Mouse (Mus musculus) spleen, embryonic (tissue): ENCODE measurements at regions not wholly inside any gene's neighbourhood (a gene's known extent, or its start where the extent isn't known, plus 50 kb on each side); places are given as distances from the start of the nearest gene placed in this dataset.

Source experiments
- CTCF ChIA-PET: fragments of 350-600 bp; sonication (Branson Sonifier 250); formaldehyde crosslinking; loops from one replicate; lab custom pipeline; 2022; lab: Charles Lee

DNA sequence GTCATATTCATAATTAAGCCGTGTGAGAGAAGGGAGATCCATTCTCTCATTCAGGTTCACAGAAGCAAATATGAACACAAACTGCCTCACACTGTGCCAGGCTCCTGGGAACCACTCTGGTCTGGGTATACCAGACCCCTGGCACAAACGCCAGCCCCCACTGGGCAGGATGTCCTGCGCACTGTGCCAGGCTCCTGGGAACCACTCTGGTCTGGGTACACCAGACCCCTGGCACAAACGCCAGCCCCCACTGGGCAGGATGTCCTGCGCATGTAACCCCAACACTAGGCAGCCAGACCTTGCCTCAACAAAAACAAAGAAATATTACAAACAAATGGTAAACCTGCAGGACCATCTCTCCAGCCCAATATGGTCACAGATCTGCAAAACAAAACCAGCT is 101.2 kb upstream of the Spred2 start:
- CTCF ChIA-PET: interaction anchor here (0.7 kb wide), 1 partner anchor 253 kb away, joined by 5 read pairs; no protein-coding TSS in a partner anchor

DNA sequence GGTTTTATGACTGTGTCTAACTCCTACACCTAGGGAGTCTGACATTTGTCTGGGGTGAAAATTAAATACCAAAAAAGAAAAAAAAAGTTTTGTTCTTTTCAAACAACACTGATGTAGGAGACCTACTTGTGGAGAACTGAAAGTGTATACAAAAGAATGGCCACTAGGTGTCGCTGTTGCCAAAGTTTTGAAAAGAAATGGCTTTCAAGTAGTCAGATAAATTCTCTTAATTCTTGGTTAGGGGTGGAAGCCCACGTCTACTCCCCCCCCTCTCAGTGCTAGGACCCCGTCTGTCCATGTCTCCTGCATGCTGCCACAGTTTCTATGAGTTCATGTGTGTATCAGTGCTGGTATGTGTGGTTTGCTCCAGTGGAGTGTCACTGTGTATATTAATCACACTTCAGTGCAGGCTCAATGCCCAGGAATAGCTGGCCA is 100.7 kb upstream of the Spred2 start:
- CTCF ChIA-PET: interaction anchor here (0.5 to 0.7 kb wide), 2 partner anchors 212 to 253 kb away, joined by 3 to 5 read pairs; no protein-coding TSS in a partner anchor

DNA sequence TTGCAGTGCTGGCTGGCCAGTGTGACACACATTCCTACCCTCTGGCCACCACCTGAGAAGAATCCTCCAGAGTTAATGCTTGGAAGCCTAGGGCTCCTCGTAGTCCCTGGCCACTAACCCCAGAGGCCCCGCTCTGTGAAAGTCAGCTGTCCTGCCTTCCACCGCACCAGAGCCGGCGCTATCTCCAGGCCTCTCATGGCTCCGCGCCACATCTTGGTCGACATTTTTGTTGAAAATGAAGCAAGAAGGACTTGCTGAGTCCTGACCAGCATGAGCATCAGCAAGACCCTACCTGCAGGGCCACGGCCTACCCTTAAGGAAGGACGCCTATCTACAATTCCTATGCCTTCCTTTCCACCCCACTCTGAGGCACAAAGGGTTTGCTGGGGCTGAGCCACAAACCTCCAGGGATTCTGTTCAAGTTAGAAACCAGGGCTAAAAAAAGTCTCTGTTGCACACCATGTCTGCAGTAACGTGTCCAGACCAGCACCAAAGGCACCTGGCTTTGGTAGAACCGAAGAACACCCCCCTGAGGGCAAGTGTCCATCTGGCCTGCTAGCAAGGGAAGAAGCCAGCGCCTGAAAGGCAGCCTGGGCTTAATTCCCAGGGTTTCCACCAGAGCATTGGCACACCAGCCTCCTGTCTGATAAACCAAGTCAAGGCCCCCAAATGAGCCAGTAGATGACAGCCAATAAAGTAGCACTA is 97.5 kb upstream of the Spred2 start:
- CTCF ChIA-PET: interaction anchor here (0.7 kb wide), 1 partner anchor 408 kb away, joined by 11 read pairs; no protein-coding TSS in a partner anchor

DNA sequence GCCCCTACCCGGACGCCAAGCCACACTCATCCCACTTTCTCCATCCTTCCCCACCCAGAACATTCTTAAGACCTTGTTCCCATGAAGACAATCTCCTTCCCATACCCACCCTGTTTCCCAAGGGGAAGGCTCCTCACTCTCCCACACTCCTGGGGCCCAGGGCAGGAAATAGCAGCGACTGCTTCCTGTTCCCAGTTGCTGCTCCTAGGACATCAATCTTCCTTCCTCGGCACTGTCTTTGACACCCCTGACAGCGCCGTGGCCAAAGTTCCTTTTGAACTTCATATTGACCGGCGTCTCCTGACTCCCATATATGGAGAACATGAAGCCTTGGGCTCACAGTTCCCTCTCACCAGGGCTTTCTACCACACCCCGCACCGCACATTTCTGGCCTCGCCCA is 96.2 kb upstream of the Spred2 start:
- CTCF ChIA-PET: interaction anchor here (0.5 kb wide), 1 partner anchor 88 kb away, joined by 3 read pairs; no protein-coding TSS in a partner anchor

DNA sequence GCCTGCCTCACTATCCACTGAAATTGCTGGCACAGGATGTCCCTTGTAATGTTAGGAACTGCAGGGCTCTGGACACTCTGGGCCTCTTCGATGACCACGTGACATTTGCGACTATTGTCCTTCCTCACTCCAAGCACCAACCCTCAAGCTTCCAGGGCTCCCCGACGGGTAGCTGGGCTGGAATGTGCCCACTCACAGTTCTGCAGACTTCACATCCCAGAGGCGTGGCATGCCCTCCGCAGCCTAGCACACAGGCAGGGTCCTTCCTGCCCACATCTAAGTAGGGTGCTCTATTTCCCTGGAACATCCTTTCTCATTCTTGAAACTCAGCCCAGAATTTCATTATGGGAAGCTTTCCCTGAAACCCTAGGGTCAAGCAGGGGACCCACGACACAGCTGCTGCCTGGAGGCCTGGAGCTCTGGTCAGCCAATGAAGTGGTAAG is 95.2 kb upstream of the Spred2 start:
- CTCF ChIA-PET: no interaction called here

DNA sequence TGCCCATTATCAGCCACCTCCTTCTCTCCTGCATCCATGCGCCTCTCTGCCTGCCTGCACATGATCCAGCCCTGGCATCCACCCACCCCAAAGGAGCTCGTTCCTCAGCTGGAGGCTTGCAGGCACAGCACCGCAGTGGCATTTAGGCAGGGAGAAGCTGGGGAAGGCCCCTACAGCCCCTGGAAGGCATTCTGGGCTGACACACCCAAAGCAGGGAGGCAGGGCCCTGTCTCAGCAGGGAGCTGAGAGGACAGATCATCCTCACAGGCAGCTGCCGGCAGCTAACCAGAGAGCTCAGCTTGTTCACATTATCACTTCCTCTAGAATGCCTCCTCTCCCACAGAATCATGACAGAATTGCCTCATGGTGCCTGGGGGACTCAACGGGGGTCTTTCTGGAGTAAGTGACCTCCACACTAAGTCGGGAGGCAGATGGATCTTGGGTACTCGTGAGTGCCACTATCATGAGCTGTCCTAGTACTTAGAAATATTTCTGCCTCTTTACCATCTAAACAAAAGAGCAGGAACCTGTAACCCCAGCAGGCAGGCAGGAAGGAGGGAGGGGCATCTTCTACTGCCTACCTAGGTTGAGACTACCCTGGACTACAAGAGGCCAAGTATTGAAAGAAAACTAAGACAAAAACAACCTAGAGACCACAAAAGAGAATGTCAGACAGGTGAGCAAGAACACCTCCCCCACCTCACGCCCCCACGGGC is 94.5 kb upstream of the Spred2 start:
- CTCF ChIA-PET: interaction anchor here (0.6 kb wide), 1 partner anchor 139 kb away, joined by 5 read pairs; no protein-coding TSS in a partner anchor

DNA sequence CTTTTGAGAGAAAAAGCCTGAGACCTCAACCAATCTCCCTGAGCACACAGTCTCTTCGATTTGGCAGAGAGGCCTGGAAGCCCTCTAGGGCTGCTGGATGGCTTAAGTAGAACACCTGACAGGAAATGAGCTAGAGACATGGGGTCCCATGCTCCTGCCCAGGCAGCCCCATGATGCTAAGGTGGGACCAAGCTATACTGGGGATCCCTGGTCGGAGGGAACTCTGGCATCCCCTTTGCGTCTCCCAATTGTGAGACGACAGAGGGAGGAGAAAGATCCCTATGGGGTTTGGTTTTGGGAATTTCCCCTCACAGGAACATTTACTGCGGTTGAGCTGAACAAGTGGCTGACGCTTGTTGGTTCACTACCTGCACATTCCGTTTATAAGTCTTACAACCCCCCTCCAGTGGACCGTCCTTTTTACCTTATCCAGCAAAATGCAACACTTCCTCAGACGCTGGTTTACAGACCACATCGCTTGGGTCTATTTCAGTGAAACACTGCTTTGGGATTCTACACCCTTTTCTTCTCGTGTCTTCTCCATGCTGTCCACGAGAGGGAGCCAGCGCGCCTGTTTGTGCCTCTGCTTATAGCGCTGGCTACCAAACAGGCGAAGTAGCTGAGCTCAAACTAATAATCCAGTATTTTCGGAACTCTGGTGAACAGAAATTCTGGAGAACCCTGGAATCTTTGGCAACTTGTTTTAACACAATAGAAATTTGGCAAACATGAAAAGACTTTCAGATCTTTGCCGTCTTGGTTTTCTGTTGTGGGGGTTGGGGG is 93.7 kb upstream of the Spred2 start:
- CTCF ChIA-PET: interaction anchor here (0.6 kb wide), 1 partner anchor 138 kb away, joined by 5 read pairs; no protein-coding TSS in a partner anchor

DNA sequence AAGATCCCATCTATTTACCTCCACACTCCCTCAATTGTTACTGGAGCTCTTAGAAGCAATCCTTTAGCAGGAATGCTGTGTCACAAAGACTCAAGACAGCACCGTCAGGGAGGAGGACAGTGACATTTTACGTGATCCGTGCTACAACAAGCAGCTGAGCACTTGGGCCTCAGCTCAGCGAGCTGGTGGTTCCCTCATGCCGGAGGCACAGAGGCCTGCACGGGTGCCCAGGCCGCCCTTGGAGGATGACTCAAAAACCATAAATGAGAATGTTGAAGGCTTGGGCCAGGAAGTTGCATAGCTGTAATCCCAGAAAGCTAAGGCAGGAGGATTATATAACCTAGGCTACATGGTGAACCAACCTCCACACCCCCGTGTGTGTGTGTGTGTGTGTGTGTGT is 89.6 kb upstream of the Spred2 start:
- CTCF ChIA-PET: interaction anchor here (0.5 kb wide), 1 partner anchor 13 kb away, joined by 4 read pairs; no protein-coding TSS in a partner anchor

DNA sequence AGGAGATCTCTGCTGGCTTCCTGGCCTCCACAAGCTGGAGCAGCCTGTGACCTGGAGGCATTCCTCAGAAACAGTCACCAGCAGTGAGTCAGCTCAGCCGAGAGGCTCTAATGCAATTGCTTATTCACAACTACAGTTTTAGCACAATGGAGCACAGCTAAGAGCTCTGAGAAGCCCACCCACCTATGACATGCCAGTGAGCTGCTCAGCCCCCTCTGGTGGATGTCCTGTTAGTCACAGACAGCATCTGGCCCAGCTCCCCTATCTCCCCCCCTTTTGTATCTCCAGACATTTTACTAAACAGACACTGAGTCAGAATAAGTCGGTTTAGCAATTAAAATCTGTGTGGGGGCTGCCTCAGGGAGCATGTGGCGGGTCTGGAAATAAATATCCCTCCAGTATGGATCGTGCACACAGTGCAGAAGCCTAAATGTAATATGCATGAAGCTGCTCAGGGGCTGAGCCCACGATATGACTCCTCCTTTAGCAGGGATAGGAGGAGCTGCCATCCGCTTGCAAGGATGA is 88.9 kb upstream of the Spred2 start:
- CTCF ChIA-PET: no interaction called here

DNA sequence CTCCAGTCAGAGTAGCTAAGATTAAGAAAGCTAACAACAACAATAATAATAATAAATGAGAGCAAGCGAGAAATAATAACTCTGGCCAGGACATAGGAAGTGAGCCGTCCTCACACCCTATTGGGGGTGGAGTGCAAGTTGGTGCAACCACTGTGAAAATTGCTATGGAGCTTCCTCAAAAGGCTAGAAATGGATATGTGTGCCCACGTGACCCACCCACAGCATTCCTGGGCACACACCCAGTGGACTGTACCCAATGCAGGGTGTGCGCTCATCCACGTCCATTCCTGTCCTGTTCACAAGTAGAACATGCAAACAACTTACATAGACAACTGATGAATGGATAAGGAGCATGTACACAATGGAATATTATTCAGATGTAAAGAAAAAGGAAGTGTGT is 85.2 kb upstream of the Spred2 start:
- CTCF ChIA-PET: no interaction called here

DNA sequence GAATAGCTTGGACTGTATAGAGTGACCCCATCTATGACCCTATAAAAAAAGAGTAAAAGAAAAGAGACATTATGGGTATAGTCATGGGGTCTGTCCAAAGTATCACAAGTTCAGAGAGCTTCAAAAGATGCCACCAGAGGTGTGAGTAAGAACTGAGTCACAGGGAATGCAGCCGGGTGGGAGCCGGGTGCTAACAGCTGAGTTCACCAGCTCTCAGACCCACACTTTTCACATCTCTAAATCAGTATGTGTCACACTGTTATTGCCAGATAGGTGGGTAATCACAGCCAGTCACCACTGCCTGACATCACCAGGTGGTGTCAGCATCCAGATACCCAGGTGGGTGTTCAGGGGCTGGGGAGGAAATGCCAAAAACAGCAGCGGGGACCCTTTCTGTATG is 81.1 kb upstream of the Spred2 start:
- CTCF ChIA-PET: interaction anchor here (0.9 kb wide), 1 partner anchor 59 kb away, joined by 8 read pairs; no protein-coding TSS in a partner anchor

DNA sequence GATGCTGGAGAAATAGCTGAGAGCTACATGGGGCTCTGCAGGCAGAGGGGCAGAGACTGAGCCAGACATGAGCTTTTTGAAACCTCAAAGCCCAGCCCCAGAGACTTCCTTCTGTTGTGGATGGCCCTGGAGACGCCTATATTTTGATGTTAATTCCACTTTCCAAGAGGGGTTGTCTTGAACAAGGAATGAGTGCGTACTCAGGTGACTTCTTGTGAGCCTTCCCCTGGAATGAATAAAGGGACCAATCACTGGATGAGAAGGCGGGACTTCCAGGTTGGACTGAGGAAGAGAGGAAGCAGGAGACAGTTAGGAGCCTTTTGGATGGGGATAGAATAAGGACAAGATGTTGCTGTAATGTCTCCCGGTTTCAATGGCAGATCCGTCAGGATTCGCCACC is 76.3 kb upstream of the Spred2 start:
- CTCF ChIA-PET: interaction anchor here (0.7 kb wide), 1 partner anchor 868 kb away, joined by 3 read pairs; no protein-coding TSS in a partner anchor

DNA sequence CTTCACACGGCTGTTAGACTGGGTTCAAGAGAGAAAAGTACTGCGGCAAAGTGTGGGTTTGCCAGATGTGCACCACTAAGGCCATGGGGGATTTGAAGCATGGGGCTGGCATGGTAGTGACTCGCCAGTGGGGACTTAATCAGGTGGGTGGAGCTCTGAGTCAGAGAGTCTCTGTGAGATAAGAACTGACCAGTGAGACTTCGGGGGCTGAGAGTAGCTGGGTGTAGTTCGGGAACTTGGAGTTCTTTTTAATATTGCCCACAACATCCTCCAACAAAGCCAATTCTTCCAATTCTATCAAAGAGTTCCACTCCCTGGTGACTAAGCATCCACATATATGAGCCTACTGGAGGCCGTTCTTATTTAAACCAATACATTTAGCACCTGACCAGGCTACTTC is 75.8 kb upstream of the Spred2 start:
- CTCF ChIA-PET: no interaction called here

DNA sequence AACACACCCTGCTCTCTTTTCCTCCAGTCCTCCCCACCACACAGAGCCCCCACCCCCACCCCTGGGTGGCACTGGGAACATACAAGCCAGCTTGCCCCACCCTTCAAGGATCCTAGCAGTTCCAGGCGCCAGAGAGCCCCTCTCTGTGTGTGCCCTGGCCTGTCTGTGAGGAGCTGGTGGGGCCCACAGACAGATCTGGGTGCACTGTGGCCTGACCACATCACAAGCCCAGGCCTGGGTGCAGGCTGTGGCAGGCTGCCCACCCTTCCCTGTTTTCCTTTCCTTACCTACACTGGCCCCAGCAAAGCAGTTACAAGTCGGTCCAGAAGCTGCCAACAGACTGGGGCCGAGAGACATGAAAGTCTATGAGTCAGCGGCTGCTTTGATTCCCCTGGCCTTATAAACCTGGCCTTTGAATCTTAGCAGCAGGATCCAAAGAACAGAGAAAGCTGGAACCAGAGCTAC is 74.8 kb upstream of the Spred2 start:
- CTCF ChIA-PET: no interaction called here

DNA sequence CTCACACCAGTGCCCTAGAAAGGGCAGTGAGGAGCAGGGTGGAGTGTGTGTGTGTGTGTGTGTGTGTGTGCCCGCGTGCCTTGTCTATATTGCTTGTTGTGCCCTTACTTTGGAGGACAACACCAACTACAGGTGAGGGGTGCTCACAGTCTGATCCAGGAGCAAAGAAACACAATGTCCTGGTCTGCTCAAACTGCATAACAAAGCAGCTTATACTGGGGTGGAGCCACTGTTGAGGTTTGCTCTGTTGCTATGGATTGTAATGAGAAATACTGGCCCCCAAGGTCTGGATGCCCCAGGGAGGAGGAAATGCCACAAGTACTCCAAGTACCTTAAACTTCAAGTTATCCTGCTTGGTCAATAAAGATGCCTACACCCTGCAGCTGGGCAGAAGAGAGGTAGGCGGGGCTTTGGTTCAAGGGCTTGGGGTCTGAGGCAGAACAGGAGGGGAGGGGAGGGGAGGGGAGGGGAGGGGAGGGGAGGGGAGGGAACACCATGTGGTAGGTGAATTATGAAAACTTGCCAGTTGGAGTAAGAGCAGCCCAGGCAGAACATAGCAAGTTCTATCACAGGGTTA is 74.2 kb upstream of the Spred2 start:
- CTCF ChIA-PET: interaction anchor here (0.5 kb wide), 1 partner anchor 169 kb away, joined by 3 read pairs; no protein-coding TSS in a partner anchor

DNA sequence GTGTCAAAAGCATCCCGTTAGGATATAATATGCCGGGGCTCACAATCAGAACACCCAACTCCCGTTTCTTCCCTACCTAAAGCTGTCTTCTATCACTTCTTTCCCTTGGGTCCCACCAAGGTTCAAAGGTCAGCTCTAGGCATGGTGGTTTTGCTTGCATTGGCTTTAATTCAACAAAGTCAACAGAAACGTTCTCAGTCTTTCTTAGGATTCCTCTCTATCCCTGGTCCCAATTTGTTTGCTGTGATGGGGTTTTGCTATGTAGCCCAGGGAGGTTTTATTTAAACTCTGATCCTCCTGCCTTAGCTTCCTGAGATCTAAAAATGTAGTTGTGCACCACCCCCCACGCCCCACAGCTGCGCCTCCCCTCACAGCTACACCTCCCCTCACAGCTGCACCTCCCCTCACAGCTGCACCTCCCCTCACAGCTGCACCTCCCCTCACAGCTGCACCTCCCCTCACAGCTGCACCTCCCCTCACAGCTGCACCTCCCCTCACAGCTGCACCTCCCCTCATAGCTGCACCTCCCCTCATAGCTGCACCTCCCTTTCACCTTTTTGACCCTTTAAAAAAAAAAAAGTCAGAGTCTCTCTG is 73.1 kb upstream of the Spred2 start:
- CTCF ChIA-PET: no interaction called here

DNA sequence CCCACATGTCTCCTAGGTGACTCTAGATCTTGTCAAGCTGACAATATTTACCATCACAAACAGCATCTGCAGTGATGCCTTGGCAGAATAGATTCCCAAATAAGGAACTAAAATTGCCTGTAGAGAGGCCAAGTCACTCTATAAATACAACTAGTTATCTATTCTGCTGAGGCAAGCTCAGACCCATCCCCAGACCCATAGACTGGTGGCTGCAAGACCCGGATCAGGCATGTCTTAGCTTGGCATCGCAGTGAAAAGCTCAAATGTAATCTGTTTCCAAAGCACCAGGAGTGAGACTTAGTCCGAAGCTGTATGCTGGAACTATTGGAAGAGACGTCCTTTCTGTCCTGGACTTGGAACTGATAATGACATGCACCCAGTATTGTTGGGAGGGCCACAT is 62.6 kb upstream of the Spred2 start:
- CTCF ChIA-PET: no interaction called here

DNA sequence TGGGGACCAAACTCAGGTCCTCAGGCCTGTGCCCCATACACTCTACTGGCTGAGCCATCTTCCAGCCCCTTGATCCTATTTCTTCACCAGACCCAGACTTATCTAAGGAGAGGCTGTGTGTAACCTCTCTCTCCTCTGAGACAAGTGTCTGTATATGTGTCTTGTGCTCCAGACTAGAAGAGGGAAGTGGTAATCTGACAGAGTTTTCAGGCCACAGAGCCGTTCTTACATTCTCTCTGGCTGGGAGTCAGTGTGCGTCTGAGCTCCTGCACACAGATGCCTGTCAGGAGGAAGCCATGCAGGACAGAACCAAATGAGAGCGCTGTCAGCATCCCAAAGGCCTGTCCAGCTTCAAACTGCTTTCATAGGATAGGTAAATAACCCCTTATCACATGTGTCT is 60.8 kb upstream of the Spred2 start:
- CTCF ChIA-PET: no interaction called here

DNA sequence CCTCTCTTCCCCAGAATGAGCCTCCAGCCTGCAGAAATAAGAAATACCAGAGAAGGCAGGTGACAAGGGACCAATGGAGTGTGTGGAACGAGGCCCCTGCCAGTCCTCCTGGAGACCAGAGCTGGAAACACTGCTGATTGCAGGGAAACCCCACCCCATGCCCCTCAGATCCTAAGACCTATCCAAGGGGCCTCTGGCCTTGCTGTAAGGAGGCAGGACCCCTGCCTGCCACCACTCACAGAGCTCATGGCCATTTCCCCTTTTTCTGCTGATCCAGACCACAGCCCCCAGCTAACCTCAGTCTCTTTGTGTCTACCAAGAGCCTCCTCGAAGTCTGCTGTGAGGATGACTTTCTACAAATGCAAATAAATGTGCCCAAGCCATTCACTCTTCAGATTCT is 57.9 kb upstream of the Spred2 start:
- CTCF ChIA-PET: no interaction called here

DNA sequence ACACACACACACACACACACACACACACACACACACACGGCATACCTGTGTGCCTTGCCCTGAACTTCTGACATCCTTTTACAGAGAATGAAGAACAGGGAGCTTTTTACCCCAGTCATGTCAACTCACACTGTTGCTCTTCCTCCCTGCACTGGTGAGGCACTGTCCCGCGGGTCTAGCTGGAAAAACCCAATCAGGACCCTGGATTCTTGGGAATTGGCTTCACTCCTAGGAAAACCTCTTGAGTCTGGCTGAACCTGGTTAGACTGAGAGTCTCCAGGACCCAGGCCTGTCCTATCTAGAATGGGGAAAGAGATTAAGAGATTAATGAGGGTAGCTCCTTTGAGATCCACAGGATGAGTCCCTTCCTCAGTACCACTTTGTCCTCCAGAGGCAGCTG is 54.5 kb upstream of the Spred2 start:
- CTCF ChIA-PET: interaction anchor here (0.7 kb wide), 1 partner anchor 309 kb away, joined by 7 read pairs; no protein-coding TSS in a partner anchor
